Mouse (Mus musculus): ENCODE results near the gene Cep44. TPM values are rescaled to one million over a fixed set of nuclear protein-coding genes. Genes with fewer than 3 reads are reported as not detected.

The Cep44 gene
- polyA plus RNA-seq (2021; fragmentation: Nextera tagmentation) = 5.4 and 5.7 TPM in 2 replicates
- long read RNA-seq, experiment 1, partial matches to known transcripts = 1 of 10 reads
- long read RNA-seq, experiment 1, other reads (novel, unspliced or antisense) = 7 of 10 reads
- long read RNA-seq, experiment 2, partial matches to known transcripts = 1 of 11 reads
- long read RNA-seq, experiment 2, other reads (novel, unspliced or antisense) = 6 of 11 reads

GRCm38 (mm10) chr8:56550558-56551360 is at the start of gene Cep44, which contains the start of gene Fbxo8:
Gene Cep44 (minus strand): TSS chr8:56551047.
Gene Fbxo8 (plus strand): TSS chr8:56551090.

Small RNAs within 50 kb of the gene (microRNA-seq; reads per million reads assigned to microRNA genes)
- gene Gm25992 = not detected

Other genes starting within 250 kb of the Cep44 start
- gene Fbxo8, start within 50 bp of the Cep44 start, polyA plus RNA-seq (2021; fragmentation: Nextera tagmentation) = 21.3 and 24.6 TPM in 2 replicates